Comparison of ENCODE assay signal across 8 mouse cellular contexts in genomic region chrX:136171189-136172117, GRCm38 (mm10). TPM values are rescaled to one million over a fixed set of nuclear protein-coding genes. Genes with fewer than 3 reads are reported as not detected.
DNase-seq lines count a peak whose midpoint lies in the region; ATAC-seq and TF ChIP-seq lines count a peak whose summit lies in the region.

No protein-coding gene starts in this region.

- ATAC-seq in Patski, result peak; percentile 40
- peak; percentile 73 for ATAC-seq in forebrain, postnatal 0 days
- ATAC-seq in liver, postnatal 0 days, result peak; percentile 64
- peak; percentile 85 for ATAC-seq in neural tube, embryonic 15.5 days (ENCODE audit: low FRiP score)

- no peak for TF ChIP-seq EP300 in liver, postnatal 0 days (IDR thresholded peaks at IDR 0.05; ENCODE audit: low read depth)

- TF ChIP-seq CTCF in Patski (IDR thresholded peaks at IDR 0.05), result no peak
- TF ChIP-seq CTCF in forebrain, postnatal 0 days (IDR thresholded peaks at IDR 0.05; ENCODE audit: low read depth), result peak; percentile 18; the same call in 1 of the 2 replicates
- TF ChIP-seq CTCF in layer of hippocampus, adult 2 months (conservative IDR thresholded peaks at IDR 0.05), result no peak
- no peak for TF ChIP-seq CTCF in liver, postnatal 0 days (IDR thresholded peaks at IDR 0.05; ENCODE audit: low read depth)

- 23% methylated on average over 24 of the region's 24 CpGs for WGBS in forebrain, postnatal 0 days
- 22% methylated on average over 24 of the region's 24 CpGs for WGBS in liver, postnatal 0 days (ENCODE audit: insufficient replicate concordance)
- WGBS in neural tube, embryonic 15.5 days, result 21% methylated on average over 24 of the region's 24 CpGs

- no peaks in the 10 kb centered on the region for H3K4me1 ChIP-seq in forebrain, postnatal 0 days (ENCODE audit: insufficient read depth)
- H3K4me1 ChIP-seq in liver, postnatal 0 days (ENCODE audit: insufficient read depth), result no peaks in the 10 kb centered on the region
- H3K4me1 ChIP-seq in neural tube, embryonic 15.5 days, result no peaks in the 10 kb centered on the region

- peak overlapping the region; percentile 57 for H3K9ac ChIP-seq in forebrain, postnatal 0 days
- peak overlapping the region; percentile 67 for H3K9ac ChIP-seq in liver, postnatal 0 days (replicated peaks)
- H3K9ac ChIP-seq in neural tube, embryonic 15.5 days (replicated peaks), result peak overlapping the region; percentile 59

- POLR2A ChIA-PET in Patski (lab: Charles Lee), result no interaction called here

- intact Hi-C loops in heart, postnatal 36 days (cut with DNase I), result loop anchor here (5.0 kb wide), 1 partner anchor 76 kb away; the partner anchor contains the start of gene Tceal9

- H3K4me2 ChIP-seq in forebrain, postnatal 0 days (ENCODE audit: low read depth), result peak overlapping the region; percentile 49
- H3K4me2 ChIP-seq in liver, postnatal 0 days (ENCODE audit: low read depth, low read length), result peak overlapping the region; percentile 70
- H3K4me2 ChIP-seq in neural tube, embryonic 15.5 days, result peak overlapping the region; percentile 54

- in situ Hi-C loops in Patski (cut with MboI; ENCODE audit: low pct_unique_long_range_greater_than_20kb), result no loop called here

- no peaks in the 10 kb centered on the region for H3K9me3 ChIP-seq in forebrain, postnatal 0 days (ENCODE audit: low read length)
- H3K9me3 ChIP-seq in liver, postnatal 0 days (ENCODE audit: low read length), result no peaks in the 10 kb centered on the region
- H3K9me3 ChIP-seq in neural tube, embryonic 15.5 days (replicated peaks), result no peaks in the 10 kb centered on the region

- peak overlapping the region; percentile 83 for H3K27ac ChIP-seq in forebrain, postnatal 0 days (ENCODE audit: low read depth, low read length)
- peak overlapping the region; percentile 88 for H3K27ac ChIP-seq in layer of hippocampus, adult 2 months
- H3K27ac ChIP-seq in liver, postnatal 0 days (ENCODE audit: low read depth), result peak overlapping the region; percentile 70
- H3K27ac ChIP-seq in neural tube, embryonic 15.5 days (replicated peaks), result peak overlapping the region; percentile 87

- peak; percentile 19 for DNase-seq in Patski (ENCODE audit: low read depth, low spot score)
- peak; percentile 37 for DNase-seq in cerebellum, adult 8-10 months
- DNase-seq in forebrain, postnatal 0 days, result peak; percentile 71
- peak; percentile 40 to 45 for DNase-seq in heart, postnatal 36 days
- peak; percentile 49 to 59 for DNase-seq in layer of hippocampus, adult 2 months (ENCODE audit: low spot score in 2 of 2)
- DNase-seq in liver, postnatal 0 days, result peak; percentile 69
- peak; percentile 86 for DNase-seq in yolk sac, embryonic 10.5 days (ENCODE audit: low spot score)

- H3K36me3 ChIP-seq in forebrain, postnatal 0 days (ENCODE audit: insufficient read depth), result no peaks in the 10 kb centered on the region
- no peaks in the 10 kb centered on the region for H3K36me3 ChIP-seq in liver, postnatal 0 days (replicated peaks; ENCODE audit: insufficient read depth, low read length)
- no peaks in the 10 kb centered on the region for H3K36me3 ChIP-seq in neural tube, embryonic 15.5 days

- CTCF ChIA-PET in Patski (lab: Charles Lee), result interaction anchor here (1.2 kb wide), 1 partner anchor 13 kb away, joined by 3 read pairs; no protein-coding TSS in a partner anchor

- H3K4me3 ChIP-seq in forebrain, postnatal 0 days (ENCODE audit: low read depth, low read length), result peak overlapping the region; percentile 52
- peak overlapping the region; percentile 67 for H3K4me3 ChIP-seq in layer of hippocampus, adult 2 months
- H3K4me3 ChIP-seq in liver, postnatal 0 days (ENCODE audit: low read depth, low read length), result peak overlapping the region; percentile 59
- H3K4me3 ChIP-seq in neural tube, embryonic 15.5 days (replicated peaks), result peak overlapping the region; percentile 53

- H3K27me3 ChIP-seq in Patski, result peaks cover 18% of the 10 kb centered on the region
- no peaks in the 10 kb centered on the region for H3K27me3 ChIP-seq in forebrain, postnatal 0 days (ENCODE audit: insufficient read depth, low read length)
- H3K27me3 ChIP-seq in liver, postnatal 0 days (ENCODE audit: insufficient read depth, low read length), result no peaks in the 10 kb centered on the region
- no peaks in the 10 kb centered on the region for H3K27me3 ChIP-seq in neural tube, embryonic 15.5 days (replicated peaks)

RNA-seq across cellular contexts. Expression of gene Tceal8, which starts 0.7 kb away (rescaled TPM):
- polyA plus RNA-seq in Patski (2021), result 64.6 TPM
- total RNA-seq in forebrain, postnatal 0 days (2014; rRNA removed), result 112 and 117 TPM in 2 replicates
- 134 and 141 TPM in 2 replicates for polyA plus RNA-seq in forebrain, postnatal 0 days (2015; fragmentation: Nextera tagmentation; extraction: Ambion mirVana)
- 10 to 100 TPM; 17.0 to 19.2 TPM for total RNA-seq in heart, postnatal 36 days (2021)
- total RNA-seq in layer of hippocampus, adult 2 months (2021), result 10 to 100 TPM; 33.2 to 40.7 TPM
- 139 and 150 TPM in 2 replicates for polyA plus RNA-seq in liver, postnatal 0 days (2015; fragmentation: Nextera tagmentation; extraction: Ambion mirVana)
- 118 and 126 TPM in 2 replicates for polyA plus RNA-seq in neural tube, embryonic 15.5 days (2015; fragmentation: Nextera tagmentation; extraction: Ambion mirVana)

RNA-seq across cellular contexts. Expression of gene Tceal5, which starts 32.2 kb away (rescaled TPM):
- not detected for polyA plus RNA-seq in Patski (2021)
- total RNA-seq in forebrain, postnatal 0 days (2014; rRNA removed), result 14.2 and 14.9 TPM in 2 replicates
- 34.6 and 41.5 TPM in 2 replicates for polyA plus RNA-seq in forebrain, postnatal 0 days (2015; fragmentation: Nextera tagmentation; extraction: Ambion mirVana)
- under 1 TPM in 1 of 2 experiments, not detected in 1; 0.58 TPM for total RNA-seq in heart, postnatal 36 days (2021)
- total RNA-seq in layer of hippocampus, adult 2 months (2021), result 100 to 1,000 TPM; 105 to 150 TPM
- 12.7 and 16.3 TPM in 2 replicates for polyA plus RNA-seq in liver, postnatal 0 days (2015; fragmentation: Nextera tagmentation; extraction: Ambion mirVana)
- 37.1 and 41.2 TPM in 2 replicates for polyA plus RNA-seq in neural tube, embryonic 15.5 days (2015; fragmentation: Nextera tagmentation; extraction: Ambion mirVana)

RNA-seq across cellular contexts. Expression of gene Bex4, which starts 32.7 kb away (rescaled TPM):
- not detected for polyA plus RNA-seq in Patski (2021)
- 92.9 and 120 TPM in 2 replicates for total RNA-seq in forebrain, postnatal 0 days (2014; rRNA removed)
- 204 and 211 TPM in 2 replicates for polyA plus RNA-seq in forebrain, postnatal 0 days (2015; fragmentation: Nextera tagmentation; extraction: Ambion mirVana)
- total RNA-seq in heart, postnatal 36 days (2021), result 1 to 10 TPM in 1 of 2 experiments, under 1 TPM in 1; 0.49 to 1.2 TPM
- 10 to 100 TPM; 18.5 to 22.0 TPM for total RNA-seq in layer of hippocampus, adult 2 months (2021)
- 111 and 121 TPM in 2 replicates for polyA plus RNA-seq in liver, postnatal 0 days (2015; fragmentation: Nextera tagmentation; extraction: Ambion mirVana)
- polyA plus RNA-seq in neural tube, embryonic 15.5 days (2015; fragmentation: Nextera tagmentation; extraction: Ambion mirVana), result 127 and 144 TPM in 2 replicates

RNA-seq across cellular contexts. Expression of gene Tceal7, which starts 43.1 kb away (rescaled TPM):
- polyA plus RNA-seq in Patski (2021), result not detected
- total RNA-seq in forebrain, postnatal 0 days (2014; rRNA removed), result 3.0 and 4.4 TPM in 2 replicates
- polyA plus RNA-seq in forebrain, postnatal 0 days (2015; fragmentation: Nextera tagmentation; extraction: Ambion mirVana), result 4.6 and 4.9 TPM in 2 replicates
- 1 to 10 TPM in 1 of 2 experiments, not detected in 1; 1.1 TPM for total RNA-seq in heart, postnatal 36 days (2021)
- total RNA-seq in layer of hippocampus, adult 2 months (2021), result 1 to 10 TPM; 2.1 to 2.4 TPM
- polyA plus RNA-seq in liver, postnatal 0 days (2015; fragmentation: Nextera tagmentation; extraction: Ambion mirVana), result 0.36 and 5.2 TPM in 2 replicates
- 11.2 and 20.3 TPM in 2 replicates for polyA plus RNA-seq in neural tube, embryonic 15.5 days (2015; fragmentation: Nextera tagmentation; extraction: Ambion mirVana)

RNA-seq across cellular contexts. Expression of gene Bex1, which starts 43.9 kb away (rescaled TPM):
- polyA plus RNA-seq in Patski (2021), result 0.86 TPM
- 105 and 106 TPM in 2 replicates for total RNA-seq in forebrain, postnatal 0 days (2014; rRNA removed)
- 288 and 297 TPM in 2 replicates for polyA plus RNA-seq in forebrain, postnatal 0 days (2015; fragmentation: Nextera tagmentation; extraction: Ambion mirVana)
- total RNA-seq in heart, postnatal 36 days (2021), result 1 to 10 TPM; 2.7 to 3.1 TPM
- 10 to 100 TPM; 75.0 to 76.6 TPM for total RNA-seq in layer of hippocampus, adult 2 months (2021)
- polyA plus RNA-seq in liver, postnatal 0 days (2015; fragmentation: Nextera tagmentation; extraction: Ambion mirVana), result 134 and 163 TPM in 2 replicates
- 267 and 283 TPM in 2 replicates for polyA plus RNA-seq in neural tube, embryonic 15.5 days (2015; fragmentation: Nextera tagmentation; extraction: Ambion mirVana)

Comparison
In these comparisons a context has a peak if more than half of its experiments do, and no peak if none do; other contexts are left out.
1. Peak in every context shown above with its lines: DNase-seq, ATAC-seq, H3K4me3 ChIP-seq and H3K27ac ChIP-seq.
2. DNase-seq: peak in every context shown above with its lines; median percentile 86 in yolk sac, embryonic 10.5 days; 71 in forebrain, postnatal 0 days; 69 in liver, postnatal 0 days; 54 in layer of hippocampus, adult 2 months; 42 in heart, postnatal 36 days; 37 in cerebellum, adult 8-10 months; 19 in Patski.
3. RNA of gene Tceal5, which starts 32.2 kb away (polyA plus RNA-seq): 34.6 to 41.5 TPM in forebrain, postnatal 0 days, 37.1 to 41.2 TPM in neural tube, embryonic 15.5 days and 12.7 to 16.3 TPM in liver, postnatal 0 days; not detected in Patski (single experiment); every median in the first group is over 10 times any median in the second.
4. RNA of gene Bex4, which starts 32.7 kb away (polyA plus RNA-seq): 204 to 211 TPM in forebrain, postnatal 0 days, 127 to 144 TPM in neural tube, embryonic 15.5 days and 111 to 121 TPM in liver, postnatal 0 days; not detected in Patski (single experiment); every median in the first group is over 100 times any median in the second.